Mouse (Mus musculus) adipocyte (in vitro differentiated cells): Measurements from ENCODE around the gene Wdr81.
A peak's percentile ranks its signal among the peaks of the same experiment; 100 is the strongest.

Source experiments
- DNase-seq: peaks from one replicate; pipeline ENCODE4 v3.0.0-alpha.2; 2016; ENCODE audit warnings: low spot score

The Wdr81 gene

DNA sequence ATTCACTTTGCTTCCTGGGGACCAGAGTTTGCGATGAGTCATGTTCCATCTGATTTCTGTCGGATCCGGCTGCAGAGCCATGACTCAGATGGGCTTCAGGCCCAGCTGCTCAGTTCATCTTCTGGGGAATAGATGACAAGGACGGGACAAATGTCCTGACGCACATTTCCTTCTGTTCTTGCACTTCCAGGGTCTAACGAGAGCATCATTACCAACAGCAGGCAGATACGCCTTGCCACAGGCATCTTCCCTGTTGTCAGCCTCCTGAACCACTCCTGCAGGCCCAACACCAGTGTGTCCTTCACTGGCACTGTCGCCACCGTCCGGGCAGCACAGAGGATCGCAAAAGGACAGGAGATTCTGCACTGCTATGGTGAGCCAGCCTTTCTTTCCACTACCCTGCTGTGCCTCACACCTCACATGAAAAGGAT lies 55.1 kb downstream of the Wdr81 start:
- DNase-seq, result peak; percentile 18

DNA sequence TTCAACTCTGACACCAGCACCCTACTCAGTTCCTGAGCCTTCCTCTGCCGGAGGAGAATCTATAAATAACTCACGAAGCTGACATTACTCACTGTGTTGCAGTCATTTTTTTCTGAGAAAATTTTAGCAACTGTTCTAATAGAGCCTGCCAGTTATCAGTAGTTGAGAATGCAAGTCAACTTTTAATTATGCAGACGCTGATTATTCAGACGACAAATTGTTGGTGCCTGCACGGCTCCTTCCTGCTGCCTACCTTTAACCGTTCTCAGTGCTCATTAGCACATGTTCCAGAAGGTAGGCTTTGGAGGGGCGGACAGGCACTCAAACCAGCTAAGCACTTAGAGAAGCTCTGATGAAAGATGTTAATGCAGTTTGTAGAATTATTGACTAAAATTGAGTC lies 57.1 kb downstream of the Wdr81 start:
- DNase-seq, result no peak

DNA sequence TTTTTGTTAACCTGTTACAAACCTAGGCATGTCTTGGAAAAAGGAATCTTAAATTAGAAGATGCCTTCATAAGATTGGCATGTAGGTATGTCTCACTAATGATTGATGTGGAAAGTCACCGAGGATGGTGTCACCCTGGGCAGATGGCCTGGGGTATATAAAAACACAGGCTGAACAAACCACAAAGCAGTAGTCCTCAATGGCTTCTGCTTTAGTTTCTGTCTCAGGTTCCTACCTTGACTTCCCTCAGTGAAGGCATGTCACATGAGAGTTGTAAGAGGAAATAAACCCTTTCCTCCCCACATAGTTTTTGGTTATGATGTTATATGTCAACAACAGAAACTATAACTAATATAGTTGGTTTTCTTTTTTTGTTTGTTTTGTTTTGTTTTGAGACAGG lies 58.9 kb downstream of the Wdr81 start:
- no peak for DNase-seq
